Mouse (Mus musculus) adipocyte (in vitro differentiated cells): ENCODE measurements around the gene Adam10.

Experiments used
- DNase-seq: peaks from one replicate; pipeline ENCODE4 v3.0.0-alpha.2; 2016; ENCODE audit warnings: low spot score

The Adam10 gene

GRCm38 (mm10) chr9:70678682-70679131 is at the start of gene Adam10:
Adam10 (plus strand) TSS chr9:70678997.
- peak; percentile 97 for DNase-seq

- no peak for DNase-seq
These were observed 49.1 kb upstream of the Adam10 start for GRCm38 (mm10) chr9:70629711-70630110.

- DNase-seq = no peak
These were observed 47.1 kb upstream of the Adam10 start for GRCm38 (mm10) chr9:70631665-70632064.

GRCm38 (mm10) chr9:70636748-70637147 is 42.0 kb upstream of the Adam10 start:
- DNase-seq = no peak

GRCm38 (mm10) chr9:70650260-70650659 is 28.5 kb upstream of the Adam10 start:
- no peak for DNase-seq

GRCm38 (mm10) chr9:70650994-70651393 is 27.8 kb upstream of the Adam10 start:
- DNase-seq = no peak

- DNase-seq = no peak
These were observed 26.6 kb upstream of the Adam10 start for GRCm38 (mm10) chr9:70652221-70652620.

- no peak for DNase-seq
These were observed 24.9 kb upstream of the Adam10 start for GRCm38 (mm10) chr9:70653875-70654274.

- DNase-seq = no peak
These were observed 24.3 kb upstream of the Adam10 start for GRCm38 (mm10) chr9:70654496-70654895.

- no peak for DNase-seq
These were observed 23.1 kb upstream of the Adam10 start for GRCm38 (mm10) chr9:70655764-70656129.

GRCm38 (mm10) chr9:70656130-70657007 is 22.4 kb upstream of the Adam10 start, which contains the start of gene Gm10642:
Gm10642 (plus strand) TSS chr9:70656251.
- DNase-seq = peak; percentile 77

GRCm38 (mm10) chr9:70657013-70657967 is 21.5 kb upstream of the Adam10 start, which contains the start of gene Mindy2:
Mindy2 (minus strand) TSS chr9:70657174.
- DNase-seq = peak; percentile 97

GRCm38 (mm10) chr9:70658266-70658665 is 20.5 kb upstream of the Adam10 start:
- no peak for DNase-seq

- no peak for DNase-seq
These were observed 13.9 kb upstream of the Adam10 start for GRCm38 (mm10) chr9:70664847-70665246.

GRCm38 (mm10) chr9:70665372-70666145 is 13.2 kb upstream of the Adam10 start:
- DNase-seq = no peak

- peak; percentile 58 for DNase-seq
These were observed 12.0 kb upstream of the Adam10 start for GRCm38 (mm10) chr9:70666811-70667210.

- DNase-seq = no peak
These were observed 10.7 kb upstream of the Adam10 start for GRCm38 (mm10) chr9:70668048-70668447.

- no peak for DNase-seq
These were observed 9.6 kb upstream of the Adam10 start for GRCm38 (mm10) chr9:70669197-70669596.

GRCm38 (mm10) chr9:70670381-70670780 is 8.4 kb upstream of the Adam10 start:
- DNase-seq = no peak

GRCm38 (mm10) chr9:70671278-70671677 is 7.5 kb upstream of the Adam10 start:
- DNase-seq = no peak

GRCm38 (mm10) chr9:70671772-70672579 is 6.8 kb upstream of the Adam10 start:
- peak; percentile 70 for DNase-seq
